21 mouse cellular contexts compared by ENCODE assay signal in genomic region chr2:38594874-38595273, GRCm38 (mm10). TPM values are rescaled to one million over a fixed set of nuclear protein-coding genes. Genes with fewer than 3 reads are reported as not detected.
DNase-seq lines count a peak whose midpoint lies in the region; ATAC-seq and TF ChIP-seq lines count a peak whose summit lies in the region.
"Had no signal": no experiment of that assay in that cellular context is flagged by ENCODE, and none has a peak within 500 bp of the region (broad histone marks: within the 10 kb centered on the region; RNA-seq: fewer than 3 reads in every experiment).

No protein-coding gene starts in this region.

- H3K36me3 ChIP-seq in hindbrain, embryonic 13.5 days = peaks cover 11% of the 10 kb centered on the region
- peaks cover 2% of the 10 kb centered on the region; the same call in 1 of the 2 replicates for H3K36me3 ChIP-seq in hindbrain, postnatal 0 days (ENCODE audit: insufficient read depth, low read length)
- peaks cover 11% of the 10 kb centered on the region for H3K36me3 ChIP-seq in neural tube, embryonic 15.5 days
- H3K36me3 ChIP-seq: forebrain, embryonic 15.5 days had no signal

- 43% methylated on average over 7 of the region's 7 CpGs for WGBS in hindbrain, embryonic 13.5 days
- 52% methylated on average over 7 of the region's 7 CpGs for WGBS in hindbrain, postnatal 0 days
- WGBS in neural tube, embryonic 15.5 days = 13% methylated on average over 7 of the region's 7 CpGs

- H3K27ac ChIP-seq in hindbrain, embryonic 13.5 days = peak overlapping the region; percentile 46; the same call in 1 of the 2 replicates
- no peak overlapping the region for H3K27ac ChIP-seq in hindbrain, postnatal 0 days
- H3K27ac ChIP-seq in neural tube, embryonic 15.5 days (replicated peaks) = no peak overlapping the region
- H3K27ac ChIP-seq: embryonic facial prominence, embryonic 12.5 days; forebrain, embryonic 15.5 days; heart, embryonic 10.5 days had no signal

- no peak overlapping the region for H3K4me2 ChIP-seq in hindbrain, embryonic 13.5 days
- no peak overlapping the region for H3K4me2 ChIP-seq in hindbrain, postnatal 0 days (ENCODE audit: low read depth, low read length)
- H3K4me2 ChIP-seq in neural tube, embryonic 15.5 days = no peak overlapping the region
- H3K4me2 ChIP-seq: embryonic facial prominence, embryonic 12.5 days; forebrain, embryonic 15.5 days had no signal

- no peaks in the 10 kb centered on the region for H3K27me3 ChIP-seq in hindbrain, embryonic 13.5 days
- H3K27me3 ChIP-seq in hindbrain, postnatal 0 days (ENCODE audit: insufficient read depth, low read length) = no peaks in the 10 kb centered on the region
- H3K27me3 ChIP-seq in neural tube, embryonic 15.5 days (replicated peaks) = no peaks in the 10 kb centered on the region
- H3K27me3 ChIP-seq: embryonic facial prominence, embryonic 12.5 days; forebrain, embryonic 15.5 days had no signal

- peak; percentile 47; the same call in 1 of the 2 replicates for ATAC-seq in hindbrain, embryonic 13.5 days (ENCODE audit: low FRiP score)
- ATAC-seq in hindbrain, postnatal 0 days = no peak
- peak; percentile 60; the same call in 1 of the 2 replicates for ATAC-seq in neural tube, embryonic 15.5 days (ENCODE audit: low FRiP score)
- ATAC-seq: CD4-positive, CD25-positive, alpha-beta regulatory T cell, adult 4 months; forebrain, embryonic 15.5 days; inflammation-experienced regulatory T-cells, adult 6 months had no signal

- no peaks in the 10 kb centered on the region for H3K9me3 ChIP-seq in hindbrain, embryonic 13.5 days
- no peaks in the 10 kb centered on the region for H3K9me3 ChIP-seq in hindbrain, postnatal 0 days (ENCODE audit: low read length)
- H3K9me3 ChIP-seq in neural tube, embryonic 15.5 days (replicated peaks) = no peaks in the 10 kb centered on the region
- H3K9me3 ChIP-seq: embryonic facial prominence, embryonic 12.5 days; forebrain, embryonic 15.5 days; G1E; heart, embryonic 10.5 days had no signal

- DNase-seq in embryo, embryonic 10.5 days (ENCODE audit: low spot score) = peak; percentile 14
- no peak for DNase-seq in embryo, embryonic 9.5 days (ENCODE audit: extremely low spot score)
- no peak for DNase-seq in hindbrain, postnatal 0 days (ENCODE audit: low spot score)
- peak; percentile 53 for DNase-seq in mesoderm, embryonic 11.5 days (ENCODE audit: low read depth, low spot score)
- DNase-seq in spleen, adult 18-20 months = no peak
- DNase-seq: adrenal gland, postnatal 10 days; B cell, adult 2 months; cerebellum, adult 11-12 months; cerebellum, adult 9-10 months; cerebellum, postnatal 25 days; heart, adult 18-20 months; heart, postnatal 10 days; heart, postnatal 4 days had no signal

- peaks cover 32% of the 10 kb centered on the region for H3K4me1 ChIP-seq in hindbrain, embryonic 13.5 days (replicated peaks)
- H3K4me1 ChIP-seq in hindbrain, postnatal 0 days (ENCODE audit: insufficient read depth, low read length) = no peaks in the 10 kb centered on the region
- peaks cover 26% of the 10 kb centered on the region for H3K4me1 ChIP-seq in neural tube, embryonic 15.5 days
- H3K4me1 ChIP-seq: embryonic facial prominence, embryonic 12.5 days had no signal

- no peak for TF ChIP-seq CTCF in hindbrain, postnatal 0 days (IDR thresholded peaks at IDR 0.05; ENCODE audit: low read depth)

- no peak overlapping the region for H3K9ac ChIP-seq in hindbrain, embryonic 13.5 days
- no peak overlapping the region for H3K9ac ChIP-seq in hindbrain, postnatal 0 days (replicated peaks; ENCODE audit: low read length)
- H3K9ac ChIP-seq in neural tube, embryonic 15.5 days (replicated peaks) = no peak overlapping the region
- H3K9ac ChIP-seq: embryonic facial prominence, embryonic 12.5 days; forebrain, embryonic 15.5 days had no signal

- no peak overlapping the region for H3K4me3 ChIP-seq in hindbrain, embryonic 13.5 days
- H3K4me3 ChIP-seq in hindbrain, postnatal 0 days (ENCODE audit: low read length) = no peak overlapping the region
- no peak overlapping the region for H3K4me3 ChIP-seq in neural tube, embryonic 15.5 days (replicated peaks)
- H3K4me3 ChIP-seq: embryonic facial prominence, embryonic 12.5 days; forebrain, embryonic 15.5 days; heart, embryonic 10.5 days had no signal

RNA-seq across cellular contexts. Expression of gene Psmb7, which starts 49.0 kb away (rescaled TPM):
- polyA plus RNA-seq in hindbrain, embryonic 13.5 days (2015; fragmentation: Nextera tagmentation; extraction: Ambion mirVana) = 314 and 317 TPM in 2 replicates
- total RNA-seq in hindbrain, postnatal 0 days (2014; rRNA removed) = 172 and 178 TPM in 2 replicates
- 300 and 304 TPM in 2 replicates for polyA plus RNA-seq in hindbrain, postnatal 0 days (2015; fragmentation: Nextera tagmentation; extraction: Ambion mirVana)
- polyA plus RNA-seq in neural tube, embryonic 15.5 days (2015; fragmentation: Nextera tagmentation; extraction: Ambion mirVana) = 283 and 284 TPM in 2 replicates

Comparison
In these comparisons a context has a peak if more than half of its experiments do, and no peak if none do; other contexts are left out.
1. DNase-seq: peak in embryo, embryonic 10.5 days (single experiment) and mesoderm, embryonic 11.5 days (single experiment); none in embryo, embryonic 9.5 days (single experiment), hindbrain, postnatal 0 days (single experiment) and spleen, adult 18-20 months (0 of 2).